Mouse (Mus musculus) telencephalon, adult 2 months (tissue): Measurements from ENCODE around the gene Cideb.

Source experiments
- DNase-seq: peaks from one replicate; pipeline ENCODE4 v3.0.0-alpha.2; 2011; ENCODE audit warnings: low read depth, low spot score

Cideb gene

GRCm38 (mm10) chr14:55722438-55722945 is 35.8 kb downstream of the Cideb start:
- no peak for DNase-seq

- DNase-seq = peak; percentile 92
These were observed 36.4 kb downstream of the Cideb start, which contains the start of gene Rabggta for GRCm38 (mm10) chr14:55721700-55722437. TSS of gene Rabggta (minus strand) at chr14:55722263.

GRCm38 (mm10) chr14:55721076-55721475 is 37.2 kb downstream of the Cideb start:
- DNase-seq = no peak

GRCm38 (mm10) chr14:55720666-55721065 is 37.6 kb downstream of the Cideb start:
- no peak for DNase-seq

DNA sequence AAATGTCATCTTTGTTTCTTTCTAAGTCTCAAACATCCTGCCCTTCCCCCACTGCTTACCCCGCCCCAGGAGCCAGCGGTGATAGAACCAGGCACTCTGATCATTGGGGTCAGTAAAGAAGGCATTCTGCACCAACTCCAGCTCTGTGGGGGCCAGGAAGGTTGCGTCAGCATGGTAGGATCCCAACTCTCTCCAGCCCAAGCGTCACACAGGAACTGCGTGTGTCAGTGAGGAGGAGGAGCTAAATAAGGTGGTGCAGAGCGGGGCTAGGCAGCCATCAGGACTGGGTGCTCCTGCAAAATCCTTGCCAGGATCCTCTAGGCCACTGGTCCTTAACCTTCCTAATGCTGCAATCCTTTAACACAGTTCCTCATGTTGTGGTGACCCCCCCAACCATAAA is 38.5 kb downstream of the Cideb start:
- no peak for DNase-seq

DNA sequence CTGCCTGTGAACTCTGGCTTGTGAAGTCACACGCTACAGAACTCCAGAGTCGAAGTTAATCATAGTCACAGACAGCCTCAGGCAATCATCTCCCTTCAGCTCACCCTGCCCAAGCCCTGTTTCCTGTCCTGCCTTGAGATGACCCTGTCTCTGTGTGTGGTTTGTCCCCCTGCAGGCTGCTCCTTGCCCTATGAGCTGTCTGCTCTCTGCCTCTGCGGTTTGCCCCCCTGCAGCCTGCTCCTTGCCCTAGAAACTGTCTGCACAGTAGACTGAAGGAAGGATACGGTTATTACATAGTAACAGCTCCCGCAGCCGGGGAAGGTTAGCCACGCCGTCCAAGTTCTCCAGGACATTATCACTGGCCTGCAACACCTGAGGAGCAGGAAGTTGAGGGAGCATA is 41.4 kb downstream of the Cideb start:
- no peak for DNase-seq

DNA sequence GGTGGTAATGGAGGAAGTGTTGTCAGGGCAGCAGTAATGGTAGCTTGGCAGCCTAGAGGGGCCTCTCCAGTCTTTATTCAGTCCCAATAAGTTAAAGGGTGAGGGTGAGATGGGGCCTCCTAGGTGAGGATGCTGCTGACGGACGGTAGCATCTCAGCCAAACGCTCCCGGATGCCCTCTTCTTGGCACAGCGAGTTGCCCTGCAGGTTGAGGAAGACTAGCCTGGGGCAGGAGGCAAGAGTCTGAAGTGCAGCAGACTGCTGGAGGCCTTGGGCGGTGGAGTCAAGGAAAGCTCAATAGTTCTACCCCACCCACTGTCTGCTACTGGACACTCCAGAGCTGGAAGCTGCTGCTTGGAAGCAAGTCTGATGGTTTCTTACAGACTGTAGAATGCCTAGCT is 42.0 kb downstream of the Cideb start:
- no peak for DNase-seq

- no peak for DNase-seq
These were observed 43.4 kb downstream of the Cideb start for GRCm38 (mm10) chr14:55714893-55715292.

GRCm38 (mm10) chr14:55713729-55714122 is 44.5 kb downstream of the Cideb start, which contains the start of gene Tgm1:
TSS of gene Tgm1 (minus strand) at chr14:55713926.
- no peak for DNase-seq

- no peak for DNase-seq
These were observed 45.1 kb downstream of the Cideb start for GRCm38 (mm10) chr14:55713007-55713728.

GRCm38 (mm10) chr14:55711786-55712185 is 46.5 kb downstream of the Cideb start:
- DNase-seq = no peak

GRCm38 (mm10) chr14:55709509-55709908 is 48.7 kb downstream of the Cideb start:
- no peak for DNase-seq

DNA sequence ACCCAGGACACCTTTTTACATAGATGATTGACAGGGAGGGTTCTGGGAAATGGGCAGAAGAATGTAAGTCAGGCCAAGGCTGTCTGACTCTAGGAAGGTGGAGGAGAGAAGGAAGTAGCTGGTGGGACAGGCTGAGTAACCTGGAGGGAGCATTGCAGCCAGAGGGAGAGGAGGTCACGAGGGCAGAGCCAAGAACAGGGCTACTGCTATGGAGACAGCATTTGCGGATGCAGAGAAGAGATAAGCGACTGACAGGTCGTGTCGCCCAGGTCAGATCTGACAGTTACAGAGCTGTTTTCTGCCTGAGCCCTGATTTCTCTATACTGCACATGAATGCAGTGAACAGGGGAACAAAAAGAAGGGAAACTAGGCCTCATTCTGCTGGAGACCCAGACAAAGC is 50.9 kb downstream of the Cideb start:
- DNase-seq = no peak

- DNase-seq = no peak
These were observed 52.1 kb downstream of the Cideb start for GRCm38 (mm10) chr14:55706051-55706600.
